Mouse (Mus musculus) mouse trophoblast stem cell (cell line): Measurements from ENCODE around the gene Slc10a1.
"Not testable (repeated sequence)": the region's sequence is repeated elsewhere in the genome, so short reads cannot be mapped to it uniquely, and the experiment has no call there.

ENCODE experiments used
- in situ Hi-C, 2 experiments: fragments of 300-500 bp; cut with MseI, MboI; formaldehyde crosslinking; loops; 2 replicates in 1 of 2; 3 replicates in 1 of 2; pipeline ENCODE4 v1.15.1; 2025

Slc10a1 gene

DNA sequence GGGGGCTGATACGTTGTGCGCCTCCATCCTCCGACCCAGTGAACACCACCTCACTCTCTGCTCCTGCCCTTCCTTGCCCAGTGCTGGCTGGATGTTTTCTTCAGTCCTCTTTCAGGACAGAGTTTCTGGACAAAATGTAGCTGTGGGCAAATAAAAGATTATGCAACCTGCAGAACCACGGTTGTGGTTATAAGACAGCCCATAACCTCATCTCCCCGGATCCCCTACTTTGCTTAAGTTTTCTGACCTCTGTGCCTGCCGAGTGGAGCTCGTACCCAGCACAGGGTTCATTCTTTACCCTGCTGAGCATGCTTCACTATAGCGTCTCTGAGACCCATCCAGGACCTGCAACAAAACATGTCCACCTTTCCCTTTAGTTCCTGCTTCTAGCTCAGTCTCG lies 587 bp downstream of the Slc10a1 start:
- in situ Hi-C loops: no loop called here

DNA sequence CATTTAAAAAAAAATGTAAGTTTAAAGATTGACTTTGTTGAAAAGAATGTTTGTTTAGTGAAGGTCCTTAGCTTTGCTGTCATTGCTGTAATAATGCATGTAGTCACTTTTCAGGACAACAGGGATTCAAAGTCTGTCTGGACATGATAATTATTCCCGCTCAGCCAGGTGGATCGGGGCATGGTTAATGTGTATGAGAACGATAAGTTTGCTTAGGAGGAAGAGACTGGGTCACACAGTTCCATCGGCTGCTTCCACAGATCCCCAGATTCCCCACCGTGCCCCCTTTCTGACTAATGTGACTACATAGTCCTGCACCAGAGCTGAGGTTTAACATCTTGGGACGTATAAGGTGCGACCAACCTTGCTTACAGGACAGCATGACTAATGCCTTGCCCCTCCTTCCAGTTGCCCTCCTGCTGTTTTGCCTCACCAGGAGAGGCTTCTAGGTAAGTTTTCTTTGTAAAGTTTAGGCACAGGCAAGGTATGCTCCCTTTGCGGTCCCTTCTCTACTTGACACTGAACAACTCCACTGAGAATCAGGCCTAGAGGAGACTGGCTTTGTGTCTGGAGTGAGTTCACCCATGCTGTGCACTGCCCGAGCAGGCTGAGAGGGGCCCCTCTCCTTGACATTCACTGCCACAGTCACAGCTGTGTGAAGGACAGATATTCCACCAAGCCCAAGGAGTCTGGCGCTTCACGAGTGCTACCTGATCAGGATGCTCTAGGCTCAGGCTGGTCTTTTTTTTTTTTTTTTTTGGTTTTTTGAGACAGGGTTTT lies 2.3 kb downstream of the Slc10a1 start:
- in situ Hi-C loops: no loop called here

GRCm38 (mm10) chr12:80962566-80962965 lies 5.9 kb downstream of the Slc10a1 start:
- in situ Hi-C loops: no loop called here

GRCm38 (mm10) chr12:80957961-80958360 lies 10.5 kb downstream of the Slc10a1 start:
- in situ Hi-C loops: no loop called here

DNA sequence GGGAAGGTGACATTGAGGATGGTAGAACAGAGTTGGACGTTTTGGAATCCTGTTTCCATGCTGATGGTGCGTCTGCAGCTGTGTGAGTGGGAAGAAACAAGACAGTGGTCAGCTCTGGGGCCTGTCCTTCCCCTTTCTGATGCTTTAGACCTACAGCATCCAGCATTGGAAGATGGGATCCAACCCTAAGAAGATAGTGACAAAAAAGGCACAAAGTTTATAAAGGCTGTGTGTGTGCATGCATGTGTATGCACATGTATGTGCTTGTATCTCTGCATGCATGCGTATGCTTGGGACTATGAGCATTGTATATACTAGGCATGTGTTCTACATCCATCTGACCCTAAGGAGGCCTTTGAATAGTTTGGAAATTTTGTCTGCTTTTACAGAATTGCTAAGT lies 12.5 kb downstream of the Slc10a1 start:
- in situ Hi-C loops: no loop called here

- in situ Hi-C loops: no loop called here
Measured at GRCm38 (mm10) chr12:80952526-80952925, 16.0 kb downstream of the Slc10a1 start.

- in situ Hi-C loops: no loop called here
Measured at GRCm38 (mm10) chr12:80951640-80952219, 16.8 kb downstream of the Slc10a1 start.

- in situ Hi-C loops: not testable (repeated sequence)
Measured at GRCm38 (mm10) chr12:80949603-80950002, 18.9 kb downstream of the Slc10a1 start.

DNA sequence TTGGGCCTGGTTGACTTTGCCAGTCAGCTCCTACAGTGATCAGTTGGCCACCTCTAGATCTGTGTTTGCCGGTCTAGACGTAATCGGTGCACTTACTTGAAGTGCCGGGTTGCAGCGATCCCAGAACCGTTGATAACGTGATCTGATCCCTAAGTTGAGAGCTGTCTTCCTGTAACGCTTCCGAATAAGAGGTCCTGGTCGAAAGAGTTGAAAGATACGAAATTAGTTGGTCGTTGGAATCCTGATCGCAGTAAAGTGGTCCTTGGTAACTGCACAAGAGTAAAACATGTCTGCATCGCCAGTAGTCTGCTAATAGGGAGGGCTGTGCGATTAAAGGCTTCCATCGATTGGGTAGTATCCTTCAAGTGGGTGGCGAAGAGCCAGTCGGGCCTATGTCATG lies 20.3 kb downstream of the Slc10a1 start:
- in situ Hi-C loops: no loop called here

DNA sequence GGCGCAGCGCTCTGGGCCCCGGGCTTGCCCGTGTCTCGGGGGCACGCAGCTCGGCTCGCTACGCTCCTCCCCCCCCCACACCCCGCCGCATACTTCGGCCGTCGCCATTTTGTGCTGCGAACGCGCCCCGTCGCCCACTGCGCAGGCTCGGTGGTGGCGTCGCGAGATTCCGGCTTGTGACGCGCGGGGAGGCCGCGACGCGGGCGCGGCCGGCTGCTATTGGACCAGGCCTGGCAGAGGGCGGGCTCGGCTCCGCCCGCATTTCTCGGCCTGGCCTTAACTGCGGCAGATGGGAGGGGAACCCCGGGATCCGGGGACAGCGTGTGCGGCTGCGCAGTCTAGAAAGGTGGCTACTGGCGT lies 22.5 kb downstream of the Slc10a1 start:
- in situ Hi-C loops: no loop called here

- in situ Hi-C loops: no loop called here
Measured at GRCm38 (mm10) chr12:80945334-80945995, 23.0 kb downstream of the Slc10a1 start, which contains the start of gene Srsf5. TSS of gene Srsf5 (plus strand) at chr12:80945504.

GRCm38 (mm10) chr12:80944963-80945333 lies 23.6 kb downstream of the Slc10a1 start:
- in situ Hi-C loops: not testable (repeated sequence)

GRCm38 (mm10) chr12:80944204-80944603 lies 24.3 kb downstream of the Slc10a1 start:
- in situ Hi-C loops: no loop called here

GRCm38 (mm10) chr12:80943395-80943794 lies 25.1 kb downstream of the Slc10a1 start:
- in situ Hi-C loops: no loop called here

GRCm38 (mm10) chr12:80941886-80942285 lies 26.6 kb downstream of the Slc10a1 start:
- in situ Hi-C loops: no loop called here

GRCm38 (mm10) chr12:80939165-80939564 lies 29.3 kb downstream of the Slc10a1 start:
- in situ Hi-C loops: no loop called here

GRCm38 (mm10) chr12:80938642-80939041 lies 29.9 kb downstream of the Slc10a1 start:
- in situ Hi-C loops: no loop called here

DNA sequence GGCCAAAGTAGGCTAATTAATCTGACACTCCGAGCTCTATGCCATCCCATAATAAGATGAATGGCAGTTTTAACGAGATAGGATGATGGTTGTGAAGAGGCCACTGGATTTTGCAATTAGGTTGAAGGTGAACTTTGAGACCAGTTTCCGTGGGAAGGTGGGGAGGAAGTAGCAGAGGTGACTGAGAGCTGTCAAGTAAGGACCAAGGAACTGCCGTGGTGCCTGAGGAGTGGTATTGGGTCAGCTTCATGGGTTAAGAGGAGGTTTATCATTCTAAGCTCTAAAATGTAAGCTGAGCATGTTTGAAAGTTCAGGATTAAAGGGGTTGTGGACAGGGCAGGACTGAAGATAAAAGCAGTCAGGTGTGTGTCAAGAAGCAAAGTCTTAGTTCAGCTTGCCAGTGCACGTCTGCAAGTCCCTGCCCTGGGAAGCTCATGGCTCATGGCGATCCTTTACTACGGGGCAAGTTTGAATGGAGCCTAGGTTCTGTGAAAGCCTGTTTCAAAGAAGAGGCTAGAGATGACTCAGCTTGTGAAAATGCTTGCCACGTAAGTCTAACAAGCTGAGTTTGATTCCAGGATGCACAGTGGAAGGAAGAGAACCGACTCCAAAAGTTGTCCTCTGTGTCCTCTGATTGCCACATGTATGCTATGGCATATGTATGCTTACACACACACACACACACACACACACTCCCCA lies 31.0 kb downstream of the Slc10a1 start:
- in situ Hi-C loops: no loop called here

- in situ Hi-C loops: no loop called here
Measured at GRCm38 (mm10) chr12:80936751-80937150, 31.8 kb downstream of the Slc10a1 start.

GRCm38 (mm10) chr12:80932865-80933264 lies 35.6 kb downstream of the Slc10a1 start:
- in situ Hi-C loops: no loop called here

DNA sequence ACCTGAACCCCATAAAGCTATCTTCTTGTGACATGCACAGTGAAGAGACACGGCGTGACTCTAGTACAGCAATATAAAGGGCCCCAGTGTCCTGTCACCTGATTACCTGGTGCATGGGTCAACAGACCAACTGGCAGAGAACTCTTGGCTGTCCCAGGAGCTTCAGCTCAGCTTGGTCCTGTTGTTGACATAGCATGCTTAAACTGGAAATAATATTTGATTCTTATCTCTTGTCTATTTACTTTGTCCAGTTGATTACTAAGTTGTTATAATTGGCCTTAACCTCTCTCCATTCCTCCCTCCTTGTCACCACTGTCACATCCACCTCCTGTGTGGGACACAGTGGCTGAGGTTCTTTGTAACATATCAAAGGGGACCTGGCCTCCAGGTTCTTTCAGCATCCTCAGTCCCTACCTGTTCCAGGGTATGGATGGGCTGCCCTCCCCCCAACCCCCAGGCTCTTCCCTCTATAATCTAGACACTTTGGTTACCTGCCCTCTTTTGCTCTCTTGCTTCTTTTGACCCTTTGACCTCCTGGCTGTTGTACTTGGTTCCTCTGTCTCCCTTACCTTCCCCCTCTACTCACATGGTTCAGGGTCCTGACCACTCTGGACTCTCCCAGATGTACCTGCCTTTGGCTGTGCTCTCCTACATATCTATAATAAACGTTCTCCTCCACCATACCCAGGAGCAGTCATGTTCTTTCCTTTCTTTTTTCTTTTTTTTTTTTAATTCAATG lies 36.9 kb downstream of the Slc10a1 start:
- in situ Hi-C loops: no loop called here

DNA sequence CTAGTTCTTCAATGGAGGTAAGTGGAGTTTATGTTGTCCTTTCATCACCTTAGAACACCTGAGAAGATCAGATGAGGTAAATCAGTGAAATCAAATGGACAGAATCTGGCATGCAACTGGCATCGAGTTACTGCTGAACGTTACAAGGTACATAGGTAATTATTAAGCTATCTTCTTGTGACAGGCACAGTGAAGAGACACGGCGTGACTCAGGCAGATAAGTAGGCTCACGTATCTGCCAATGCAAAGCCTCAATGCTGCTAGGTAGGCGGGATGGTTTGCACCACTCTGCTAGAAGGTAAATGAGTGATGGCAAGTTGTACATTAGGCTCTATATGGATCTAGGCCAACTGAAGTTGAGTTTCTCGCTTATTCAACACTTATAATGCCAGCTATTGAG lies 38.4 kb downstream of the Slc10a1 start:
- in situ Hi-C loops: no loop called here
